Mouse (Mus musculus) lung, embryonic 15.5 days (tissue): Measurements from ENCODE around the gene Gm21974. TPM values are rescaled to one million over a fixed set of nuclear protein-coding genes. Genes with fewer than 3 reads are reported as not detected.
A peak's percentile ranks its signal among the peaks of the same experiment; 100 is the strongest.
"Not testable (repeated sequence)": the region's sequence is repeated elsewhere in the genome, so short reads cannot be mapped to it uniquely, and the experiment has no call there.

ENCODE experiments used
- ATAC-seq: fragments of 200-750 bp; cut with Nextera tagmentation; 2 replicates; pipeline ENCODE4 v1.8.0; 2017; ENCODE audit warnings: moderate number of reproducible peaks, borderline replicate concordance; ENCODE audit not compliant: low FRiP score, low TSS enrichment; ENCODE audit errors: extremely low read depth
- H3K27ac ChIP-seq: fragments of 300-500 bp; sonication (generic); 2 replicates; pipeline ENCODE4 v1.5.1; 2015; ENCODE audit warnings: moderate library complexity, mild to moderate bottlenecking, inconsistent platforms
- H3K27me3 ChIP-seq: fragments of 300-500 bp; sonication (generic); 2 replicates; pipeline ENCODE4 v1.6.1; 2015; ENCODE audit warnings: inconsistent platforms
- H3K36me3 ChIP-seq: fragments of 300-500 bp; sonication (generic); 2 replicates; pipeline ENCODE4 v1.6.1; 2015; ENCODE audit warnings: inconsistent platforms
- H3K4me1 ChIP-seq: fragments of 300-500 bp; sonication (generic); 2 replicates; pipeline ENCODE4 v1.6.1; 2015; ENCODE audit warnings: inconsistent platforms
- H3K4me2 ChIP-seq: fragments of 300-500 bp; sonication (generic); 2 replicates; pipeline ENCODE4 v1.6.1; 2015; ENCODE audit warnings: inconsistent platforms, mild to moderate bottlenecking, moderate library complexity
- H3K4me3 ChIP-seq: fragments of 300-500 bp; sonication (generic); 2 replicates; pipeline ENCODE4 v1.5.1; 2015; ENCODE audit warnings: mild to moderate bottlenecking, inconsistent platforms
- H3K9ac ChIP-seq: fragments of 300-500 bp; sonication (generic); 2 replicates; pipeline ENCODE4 v1.6.1; 2015; ENCODE audit warnings: inconsistent platforms
- H3K9me3 ChIP-seq: fragments of 300-500 bp; sonication (generic); 2 replicates; pipeline ENCODE4 v1.6.1; 2016; ENCODE audit warnings: inconsistent platforms
- WGBS: fragments of 180-500 bp; shearing (Covaris S2); methylation state at CpG from one replicate; pipeline ENCODE4 v1.1.7; 2015; 5-methylcytosine and 5-hydroxymethylcytosine counted together
- polyA plus RNA-seq: library from polyadenylated mRNA; unstranded; fragments of >200 nt; fragmentation: Nextera tagmentation; extraction: Ambion mirVana; gene quantifications from 2 replicates; pipeline ENCODE4 v1.2.1, GENCODE M21; 2015

The Gm21974 gene
- polyA plus RNA-seq, 1 experiment from 2014 or later = not detected

- 2% methylated on average over 15 of the region's 15 CpGs for WGBS
- peak overlapping the region; percentile 92 for H3K27ac ChIP-seq
- ATAC-seq = no peak
Observed at GRCm38 (mm10) chr7:127840886-127841285, 54.4 kb downstream of the Gm21974 start.

DNA sequence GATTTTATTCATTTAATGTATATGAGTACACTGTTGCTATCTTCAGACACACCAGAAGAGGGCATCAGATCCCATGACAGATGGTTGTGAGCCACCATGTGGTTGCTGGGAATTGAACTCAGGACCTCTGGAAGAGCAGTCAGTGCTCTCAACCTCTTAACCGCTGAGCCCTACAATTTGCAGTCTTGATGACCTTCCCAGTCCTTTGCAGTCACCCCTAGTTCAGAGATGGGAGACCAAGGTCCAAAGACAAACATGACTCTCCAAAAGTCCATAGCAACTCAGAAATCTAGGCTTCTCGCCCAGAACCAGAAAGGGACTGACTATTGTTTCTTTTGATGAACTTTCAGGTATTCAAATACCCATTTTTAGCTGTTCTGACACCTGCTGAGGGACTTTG, 55.2 kb downstream of the Gm21974 start:
- Histone ChIP-seq H3K36me3 (peaks cover 16% of the 10 kb centered on the region), H3K4me1 (peaks cover 15% of the 10 kb centered on the region), H3K4me2 (peak overlapping the region; percentile 82; the same call in 1 of the 2 replicates)
- H3K27ac ChIP-seq, H3K9ac ChIP-seq, H3K9me3 ChIP-seq, ATAC-seq, H3K4me3 ChIP-seq, H3K27me3 ChIP-seq: not testable (repeated sequence)
- whole genome bisulfite sequencing = 65% methylated on average over 2 of the region's 2 CpGs

More at GRCm38 (mm10) chr7:127840886-127841285, 54.4 kb downstream of the Gm21974 start:
- Histone ChIP-seq H3K36me3 (peaks cover 16% of the 10 kb centered on the region), H3K4me2 (peak overlapping the region; percentile 82), H3K4me3 (peak overlapping the region; percentile 82), H3K9me3 (no peaks in the 10 kb centered on the region), H3K27me3 (no peaks in the 10 kb centered on the region), H3K9ac (peak overlapping the region; percentile 76), H3K4me1 (peaks cover 15% of the 10 kb centered on the region)

DNA sequence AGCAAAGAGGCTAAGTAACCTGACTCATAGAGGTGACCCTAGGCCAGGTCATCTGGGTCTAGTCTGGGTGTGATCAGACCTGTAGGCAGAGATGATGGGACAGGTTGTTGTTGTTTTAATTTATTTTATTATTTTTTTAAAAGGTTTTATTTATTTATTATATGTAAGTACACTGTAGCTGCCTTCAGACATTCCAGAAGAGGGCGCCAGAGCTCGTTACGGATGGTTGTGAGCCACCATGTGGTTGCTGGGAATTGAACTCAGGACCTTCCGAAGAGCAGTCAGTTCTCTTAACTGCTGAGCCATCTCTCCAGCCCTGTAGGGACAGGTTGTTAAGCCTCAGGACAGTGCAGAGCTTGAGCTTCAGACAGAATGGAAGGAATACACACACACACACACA, 57.4 kb downstream of the Gm21974 start:
- H3K4me3 ChIP-seq, ATAC-seq, H3K4me2 ChIP-seq, H3K9me3 ChIP-seq, H3K9ac ChIP-seq, H3K27me3 ChIP-seq, H3K27ac ChIP-seq, H3K36me3 ChIP-seq: not testable (repeated sequence)
- peaks cover 13% of the 10 kb centered on the region for H3K4me1 ChIP-seq
- WGBS = 80% methylated on average over 4 of the region's 4 CpGs

GRCm38 (mm10) chr7:127837473-127837872, 57.8 kb downstream of the Gm21974 start:
- 90% methylated on average over 5 of the region's 5 CpGs for WGBS
- Histone ChIP-seq H3K27me3 (no peaks in the 10 kb centered on the region), H3K36me3 (no peaks in the 10 kb centered on the region), H3K4me1 (peaks cover 9% of the 10 kb centered on the region), H3K27ac (no peak overlapping the region), H3K9me3 (no peaks in the 10 kb centered on the region), H3K4me3 (no peak overlapping the region), H3K4me2 (no peak overlapping the region), H3K9ac (no peak overlapping the region)
- ATAC-seq = no peak

Other genes with a start within 250 kb of the Gm21974 start
- gene Bcl7c, start 186.5 kb downstream of the Gm21974 start, polyA plus RNA-seq = 62.3 and 70.1 TPM in 2 replicates
- gene Ctf1, start 182.7 kb downstream of the Gm21974 start, polyA plus RNA-seq = 12.1 and 12.8 TPM in 2 replicates
- gene Ctf2, start 163.3 kb downstream of the Gm21974 start, polyA plus RNA-seq = 0.16 and 0.29 TPM in 2 replicates
- gene Fbxl19, start 150.9 kb downstream of the Gm21974 start, polyA plus RNA-seq = 4.3 and 5.1 TPM in 2 replicates
- 27.2 and 30.7 TPM in 2 replicates for gene Orai3, start 125.6 kb downstream of the Gm21974 start, polyA plus RNA-seq
- gene Setd1a, start 118.8 kb downstream of the Gm21974 start, polyA plus RNA-seq = 23.3 and 24.7 TPM in 2 replicates
- not detected in 2 replicates for gene Gm49388, start 109.8 kb downstream of the Gm21974 start, polyA plus RNA-seq
- gene Hsd3b7, start 94.8 kb downstream of the Gm21974 start, polyA plus RNA-seq = 21.1 and 24.3 TPM in 2 replicates
- 42.1 and 43.2 TPM in 2 replicates for gene Stx4a, start 71.2 kb downstream of the Gm21974 start, polyA plus RNA-seq
- 1.3 and 1.9 TPM in 2 replicates for gene Stx1b, start 70.9 kb downstream of the Gm21974 start, polyA plus RNA-seq
- 11.0 and 11.3 TPM in 2 replicates for gene Zfp646, start 19.2 kb downstream of the Gm21974 start, polyA plus RNA-seq
- 17.9 and 21.3 TPM in 2 replicates for gene Zfp668, start 18.6 kb downstream of the Gm21974 start, polyA plus RNA-seq
- gene Prss53, start 4.5 kb downstream of the Gm21974 start, polyA plus RNA-seq = 1.1 and 1.4 TPM in 2 replicates
- gene Vkorc1, start 163 bp upstream of the Gm21974 start, polyA plus RNA-seq = 150 and 156 TPM in 2 replicates
- 134 and 142 TPM in 2 replicates for gene Bckdk, start 8.6 kb upstream of the Gm21974 start, polyA plus RNA-seq
- gene Kat8, start 17.1 kb upstream of the Gm21974 start, polyA plus RNA-seq = 39.5 and 44.3 TPM in 2 replicates
- 80.0 and 84.5 TPM in 2 replicates for gene Prss8, start 34.6 kb upstream of the Gm21974 start, polyA plus RNA-seq
- gene Prss36, start 51.3 kb upstream of the Gm21974 start, polyA plus RNA-seq = 11.8 and 13.1 TPM in 2 replicates
- 428 and 443 TPM in 2 replicates for gene Fus, start 72.0 kb upstream of the Gm21974 start, polyA plus RNA-seq
- 35.0 and 37.6 TPM in 2 replicates for gene Pycard, start 98.4 kb upstream of the Gm21974 start, polyA plus RNA-seq
- 0.10 TPM in 1 of 2 replicates, not detected in the other for gene Trim72, start 108.5 kb upstream of the Gm21974 start, polyA plus RNA-seq
- gene Itgam, start 167.2 kb upstream of the Gm21974 start, polyA plus RNA-seq = 1.4 and 1.5 TPM in 2 replicates
- gene Gm49368, start 167.2 kb upstream of the Gm21974 start, polyA plus RNA-seq = not detected in 2 replicates
- 0.05 and 0.19 TPM in 2 replicates for gene Itgax, start 234.1 kb upstream of the Gm21974 start, polyA plus RNA-seq